Mouse (Mus musculus) G1E (cell line): ENCODE measurements around the gene Sigirr.

Source experiments
- CTCF ChIP-seq: IDR thresholded peaks from 2 replicates; pipeline ENCODE4 v1.5.1; 2012; ENCODE audit warnings: low read depth, low read length, inconsistent platforms, mixed read lengths
- GATA1 ChIP-seq: IDR thresholded peaks from 2 replicates; pipeline ENCODE4 v1.6.1; 2012; ENCODE audit warnings: borderline replicate concordance, low read length, inconsistent platforms, mixed read lengths
- GATA2 ChIP-seq: IDR thresholded peaks from 2 replicates; pipeline ENCODE4 v1.6.1; 2012; ENCODE audit warnings: low read depth, low read length, inconsistent platforms, borderline replicate concordance
- POLR2AphosphoS5 ChIP-seq: IDR thresholded peaks from 2 replicates; pipeline ENCODE4 v1.6.1; 2012; ENCODE audit warnings: low read depth, low read length, inconsistent platforms; ENCODE audit not compliant: insufficient replicate concordance
- TAL1 ChIP-seq: conservative IDR thresholded peaks from 2 replicates; pipeline ENCODE4 v1.6.1; 2012; ENCODE audit warnings: low read depth, low read length, inconsistent platforms, mixed read lengths

- TF ChIP-seq CTCF (no peak), TAL1 (no peak), GATA1 (no peak), GATA2 (no peak), POLR2AphosphoS5 (no peak)
Observed at GRCm38 (mm10) chr7:141049326-141049725, 51.0 kb downstream of the Sigirr start.
